Mouse (Mus musculus) olfactory bulb, adult 2 months (tissue): ENCODE data around the gene Fggy. TPM values are rescaled to one million over a fixed set of nuclear protein-coding genes. Genes with fewer than 3 reads are reported as not detected.

ENCODE experiments used
- H3K27ac ChIP-seq: fragments of 200-500 bp; 2 replicates; pipeline ENCODE4 v1.5.1; 2012; ENCODE audit warnings: low read depth, low read length; ENCODE audit not compliant: insufficient read depth
- H3K4me1 ChIP-seq: fragments of 200-500 bp; 2 replicates; pipeline ENCODE4 v1.6.1; 2012; ENCODE audit warnings: low read length; ENCODE audit not compliant: control insufficient read depth, insufficient read depth
- H3K4me3 ChIP-seq: fragments of 200-500 bp; 2 replicates; pipeline ENCODE4 v1.5.1; 2012; ENCODE audit warnings: mild to moderate bottlenecking, low read depth, low read length, moderate library complexity; ENCODE audit not compliant: insufficient read depth
- CTCF ChIP-seq: fragments of 200-500 bp; IDR thresholded peaks from 2 replicates; pipeline ENCODE4 v1.5.1; 2012; ENCODE audit warnings: low read depth, mild to moderate bottlenecking, low read length, moderate library complexity; ENCODE audit not compliant: insufficient read depth
- POLR2A ChIP-seq: fragments of 200-500 bp; IDR thresholded peaks from 2 replicates; pipeline ENCODE4 v1.6.1; 2012; ENCODE audit warnings: mild to moderate bottlenecking, low read depth, low read length, moderate library complexity; ENCODE audit not compliant: insufficient read depth
- WGBS: fragments of 180-500 bp; shearing (Covaris S2); methylation state at CpG from one replicate; pipeline ENCODE4 v1.1.7; 2018; 5-methylcytosine and 5-hydroxymethylcytosine counted together
- polyA plus RNA-seq: library from polyadenylated mRNA; stranded (reverse); fragments of >200 nt; gene quantifications from 2 replicates; pipeline ENCODE4 v1.2.4, GENCODE M21; 2012; ENCODE audit warnings: low replicate concordance; ENCODE audit not compliant: missing spikeins, insufficient read depth, insufficient read length

The Fggy gene
- polyA plus RNA-seq, 1 experiment, result not detected

GRCm38 (mm10) chr4:95624696-95625095 is 67.4 kb downstream of the Fggy start:
- Histone ChIP-seq H3K4me1 (no peaks in the 10 kb centered on the region), H3K4me3 (no peak overlapping the region), H3K27ac (no peak overlapping the region)
- no peak for TF ChIP-seq CTCF
- TF ChIP-seq POLR2A, result no peak
- WGBS, result 91% methylated on average over 3 of the region's 3 CpGs

- no peak overlapping the region for H3K4me3 ChIP-seq
- WGBS, result 77% methylated on average over 4 of the region's 4 CpGs
- no peaks in the 10 kb centered on the region for H3K4me1 ChIP-seq
- TF ChIP-seq POLR2A (no peak), CTCF (no peak)
- H3K27ac ChIP-seq, result no peak overlapping the region
Measured at GRCm38 (mm10) chr4:95625651-95626050, 68.3 kb downstream of the Fggy start.

GRCm38 (mm10) chr4:95626186-95626585 is 68.9 kb downstream of the Fggy start:
- no peak overlapping the region for H3K27ac ChIP-seq
- no peak overlapping the region for H3K4me3 ChIP-seq
- no peaks in the 10 kb centered on the region for H3K4me1 ChIP-seq
- no peak for TF ChIP-seq CTCF
- WGBS, result 96% methylated on average over 3 of the region's 3 CpGs

GRCm38 (mm10) chr4:95634903-95635302 is 77.6 kb downstream of the Fggy start:
- Histone ChIP-seq H3K27ac (no peak overlapping the region), H3K4me3 (no peak overlapping the region)
- WGBS, result 67% methylated on average over 3 of the region's 3 CpGs

GRCm38 (mm10) chr4:95636937-95637749 is 79.8 kb downstream of the Fggy start:
- Histone ChIP-seq H3K27ac (peak overlapping the region; percentile 37; the same call in 1 of the 2 replicates), H3K4me3 (no peak overlapping the region), H3K4me1 (no peaks in the 10 kb centered on the region)
- no peak for TF ChIP-seq CTCF
- TF ChIP-seq POLR2A, result no peak
- WGBS, result 45% methylated on average over 7 of the region's 7 CpGs

More at GRCm38 (mm10) chr4:95634903-95635302, 77.6 kb downstream of the Fggy start:
- H3K4me1 ChIP-seq, result no peaks in the 10 kb centered on the region
- TF ChIP-seq POLR2A, result no peak
- TF ChIP-seq CTCF, result no peak

- Histone ChIP-seq H3K4me1 (no peaks in the 10 kb centered on the region), H3K4me3 (no peak overlapping the region), H3K27ac (no peak overlapping the region)
- no peak for TF ChIP-seq POLR2A
- TF ChIP-seq CTCF, result no peak
- 90% methylated on average over 3 of the region's 3 CpGs for WGBS
Measured at GRCm38 (mm10) chr4:95638063-95638462, 80.8 kb downstream of the Fggy start.

- Histone ChIP-seq H3K4me3 (no peak overlapping the region), H3K4me1 (no peaks in the 10 kb centered on the region), H3K27ac (no peak overlapping the region)
- TF ChIP-seq POLR2A (no peak), CTCF (no peak)
- 87% methylated on average over 1 of the region's 1 CpGs for WGBS
Measured at GRCm38 (mm10) chr4:95640831-95641230, 83.5 kb downstream of the Fggy start.

GRCm38 (mm10) chr4:95644048-95644447 is 86.7 kb downstream of the Fggy start:
- TF ChIP-seq POLR2A (no peak), CTCF (no peak)
- WGBS, result 76% methylated on average over 5 of the region's 5 CpGs
- Histone ChIP-seq H3K4me1 (peaks cover 2% of the 10 kb centered on the region; the same call in 1 of the 2 replicates), H3K4me3 (no peak overlapping the region), H3K27ac (no peak overlapping the region)

GRCm38 (mm10) chr4:95648801-95649551 is 91.7 kb downstream of the Fggy start:
- TF ChIP-seq CTCF, result no peak
- TF ChIP-seq POLR2A, result no peak
- peaks cover 6% of the 10 kb centered on the region; the same call in 1 of the 2 replicates for H3K4me1 ChIP-seq
- 66% methylated on average over 3 of the region's 3 CpGs for WGBS
- H3K27ac ChIP-seq, result no peak overlapping the region
- no peak overlapping the region for H3K4me3 ChIP-seq
